Mouse (Mus musculus) kidney, embryonic 14.5 days (tissue): Measurements from ENCODE around the gene Mrpl17. TPM values are rescaled to one million over a fixed set of nuclear protein-coding genes. Genes with fewer than 3 reads are reported as not detected.

Experiments
- ATAC-seq: fragments of 200-750 bp; cut with Nextera tagmentation; 2 replicates; pipeline ENCODE4 v1.8.0; 2017; ENCODE audit warnings: moderate number of reproducible peaks, mild to moderate bottlenecking, moderate TSS enrichment, moderate library complexity; ENCODE audit not compliant: low FRiP score, low TSS enrichment
- H3K27ac ChIP-seq: fragments of 300-500 bp; sonication (generic); 2 replicates; pipeline ENCODE4 v1.5.1; 2014; ENCODE audit warnings: low read depth, mild to moderate bottlenecking, low read length, moderate library complexity, mixed read lengths
- H3K27me3 ChIP-seq: fragments of 300-500 bp; sonication (generic); 2 replicates; pipeline ENCODE4 v1.6.1; 2014; ENCODE audit warnings: mild to moderate bottlenecking, low read length; ENCODE audit not compliant: control insufficient read depth, insufficient read depth
- H3K36me3 ChIP-seq: fragments of 300-500 bp; sonication (generic); 2 replicates; pipeline ENCODE4 v1.6.1; 2014; ENCODE audit warnings: low read length, mixed read lengths; ENCODE audit not compliant: control insufficient read depth, insufficient read depth
- H3K4me1 ChIP-seq: fragments of 300-500 bp; sonication (generic); 2 replicates; pipeline ENCODE4 v1.6.1; 2014; ENCODE audit warnings: low read length, mixed read lengths; ENCODE audit not compliant: control insufficient read depth, insufficient read depth
- H3K4me2 ChIP-seq: fragments of 300-500 bp; sonication (generic); replicated peaks from 2 replicates; pipeline ENCODE4 v1.6.1; 2014; ENCODE audit warnings: low read depth, mild to moderate bottlenecking, low read length
- H3K4me3 ChIP-seq: fragments of 300-500 bp; sonication (generic); 2 replicates; pipeline ENCODE4 v1.5.1; 2014; ENCODE audit warnings: mild to moderate bottlenecking, low read length
- H3K9ac ChIP-seq: fragments of 300-500 bp; sonication (generic); 2 replicates; pipeline ENCODE4 v1.6.1; 2014; ENCODE audit warnings: low read depth, mild to moderate bottlenecking, low read length, moderate library complexity
- H3K9me3 ChIP-seq: fragments of 300-500 bp; sonication (generic); 2 replicates; pipeline ENCODE4 v1.6.1; 2016; ENCODE audit warnings: low read length; ENCODE audit not compliant: control insufficient read depth
- WGBS: fragments of 180-500 bp; shearing (Covaris S2); extraction: QIAGEN DNeasy Blood & Tissue Kit; methylation state at CpG from one replicate; pipeline ENCODE4 v1.1.7; 2014; 5-methylcytosine and 5-hydroxymethylcytosine counted together
- polyA plus RNA-seq: library from polyadenylated mRNA; unstranded; fragments of >200 nt; fragmentation: Nextera tagmentation; extraction: Ambion mirVana; gene quantifications from 2 replicates; pipeline ENCODE4 v1.2.1, GENCODE M21; 2014

The Mrpl17 gene
- polyA plus RNA-seq, 1 experiment from 2014 or later, result 434 TPM

DNA sequence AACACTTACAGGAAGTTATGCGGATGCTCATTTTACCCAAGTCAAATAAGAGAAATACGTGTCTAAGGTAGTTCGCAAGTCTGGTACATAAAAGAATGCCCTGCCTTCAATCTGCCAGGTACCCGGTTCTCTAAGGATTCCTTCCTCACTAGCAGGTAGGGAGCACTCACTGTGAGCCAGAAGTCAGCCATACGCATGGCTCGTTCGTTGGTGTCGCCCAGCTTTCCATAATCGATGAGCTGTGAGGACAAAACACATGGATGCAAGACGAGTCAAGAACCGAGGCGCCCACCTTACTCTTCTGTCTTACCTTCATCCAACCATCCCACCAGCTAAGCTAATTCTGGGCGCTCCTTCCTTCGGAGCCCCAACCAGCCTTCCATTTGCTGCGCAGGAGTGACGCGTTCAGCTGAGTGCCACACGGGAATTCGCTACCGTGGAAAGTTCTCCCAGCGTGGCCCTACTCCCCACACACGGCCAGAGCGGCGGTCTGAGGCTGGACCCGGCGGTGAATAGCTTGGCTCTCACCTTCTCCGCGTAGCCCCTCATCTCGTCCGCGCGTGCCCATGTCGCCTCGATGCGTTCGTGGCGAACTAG, 521 bp downstream of the Mrpl17 start:
- Histone ChIP-seq H3K4me2 (peak overlapping the region; percentile 77), H3K9me3 (no peaks in the 10 kb centered on the region), H3K4me1 (peaks cover 9% of the 10 kb centered on the region), H3K27ac (peak overlapping the region; percentile 88), H3K36me3 (peaks cover 24% of the 10 kb centered on the region; the same call in 1 of the 2 replicates), H3K9ac (peak overlapping the region; percentile 94), H3K27me3 (no peaks in the 10 kb centered on the region), H3K4me3 (peak overlapping the region; percentile 90)
- peak; percentile 65; the same call in 1 of the 2 replicates for ATAC-seq
- 4% methylated on average over 37 of the region's 37 CpGs for WGBS

DNA sequence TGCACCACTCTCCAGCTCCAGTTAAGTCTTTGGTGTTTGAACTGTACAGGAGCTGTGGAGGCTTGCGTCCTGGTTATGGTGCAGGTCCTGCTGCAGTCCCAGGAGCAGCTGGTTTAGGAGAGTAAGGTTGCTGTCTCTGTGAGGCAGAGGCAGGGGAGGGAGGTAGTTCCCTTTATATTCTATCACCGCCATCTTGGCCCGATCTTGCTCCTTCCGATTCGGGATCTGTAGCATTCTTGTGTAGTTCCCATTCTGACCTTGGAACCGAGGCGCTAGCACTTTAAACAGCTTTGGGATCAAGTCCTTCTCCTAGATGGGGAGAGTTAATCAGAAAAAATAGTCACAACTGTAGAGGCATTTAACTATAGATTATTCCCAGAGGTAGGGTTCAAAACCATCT, 1.1 kb downstream of the Mrpl17 start:
- WGBS, result 83% methylated on average over 7 of the region's 7 CpGs
- no peak for ATAC-seq
- peak overlapping the region; percentile 77 for H3K4me2 ChIP-seq
- H3K9me3 ChIP-seq, result no peaks in the 10 kb centered on the region
- peaks cover 9% of the 10 kb centered on the region for H3K4me1 ChIP-seq
- peak overlapping the region; percentile 90 for H3K4me3 ChIP-seq
- H3K27me3 ChIP-seq, result no peaks in the 10 kb centered on the region
- peak overlapping the region; percentile 94 for H3K9ac ChIP-seq
- H3K36me3 ChIP-seq, result peaks cover 24% of the 10 kb centered on the region; the same call in 1 of the 2 replicates
- 0 out of 2 replicates have a peak overlapping the region, but pooled peaks have one; percentile 88 for H3K27ac ChIP-seq

DNA sequence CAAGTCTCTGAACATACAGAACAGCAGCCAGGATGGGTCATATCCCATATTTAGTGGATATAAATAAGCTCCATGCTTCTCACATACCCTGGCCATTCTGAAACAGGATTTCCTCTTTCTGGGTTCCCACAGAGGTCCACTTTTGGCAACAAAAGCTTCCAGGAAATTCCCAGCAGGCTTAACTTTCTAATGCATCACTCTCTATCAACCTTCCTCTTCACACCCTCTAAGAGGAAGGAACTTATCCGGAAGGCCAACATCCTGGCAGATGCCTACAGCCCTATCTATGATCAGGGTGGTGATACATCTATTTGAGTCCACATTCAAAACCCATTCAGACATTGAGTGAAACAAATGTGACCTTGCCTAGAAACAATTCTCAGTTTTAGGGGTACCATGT, 2.5 kb downstream of the Mrpl17 start:
- Histone ChIP-seq H3K9me3 (no peaks in the 10 kb centered on the region), H3K36me3 (peaks cover 24% of the 10 kb centered on the region; the same call in 1 of the 2 replicates), H3K9ac (no peak overlapping the region), H3K27ac (no peak overlapping the region), H3K4me1 (peaks cover 9% of the 10 kb centered on the region), H3K27me3 (no peaks in the 10 kb centered on the region), H3K4me3 (no peak overlapping the region), H3K4me2 (no peak overlapping the region)
- no peak for ATAC-seq
- WGBS, result 82% methylated on average over 1 of the region's 1 CpGs

DNA sequence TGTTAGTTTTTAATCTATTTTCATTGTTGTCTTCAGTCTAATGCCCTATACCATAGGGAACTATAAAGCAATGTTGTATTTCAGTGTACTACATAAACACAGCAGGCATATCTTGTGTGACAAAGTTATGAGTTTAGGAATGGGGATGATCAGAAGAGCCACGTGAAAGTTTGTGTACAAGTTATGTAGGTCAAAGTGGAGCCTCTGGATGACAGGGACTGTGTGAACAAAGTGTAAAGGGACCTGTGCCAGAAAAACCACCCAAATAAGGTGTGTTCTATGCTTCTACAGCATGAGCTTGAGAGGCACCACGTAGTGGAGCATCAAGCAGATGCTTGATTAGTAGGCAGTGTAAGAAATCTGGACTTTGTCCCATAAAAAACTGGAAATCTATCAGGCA, 4.2 kb downstream of the Mrpl17 start:
- 71% methylated on average over 2 of the region's 2 CpGs for WGBS
- Histone ChIP-seq H3K9me3 (no peaks in the 10 kb centered on the region), H3K4me3 (no peak overlapping the region), H3K9ac (no peak overlapping the region), H3K36me3 (peaks cover 24% of the 10 kb centered on the region; the same call in 1 of the 2 replicates), H3K4me2 (no peak overlapping the region), H3K27ac (no peak overlapping the region), H3K4me1 (peaks cover 9% of the 10 kb centered on the region), H3K27me3 (no peaks in the 10 kb centered on the region)
- no peak for ATAC-seq

DNA sequence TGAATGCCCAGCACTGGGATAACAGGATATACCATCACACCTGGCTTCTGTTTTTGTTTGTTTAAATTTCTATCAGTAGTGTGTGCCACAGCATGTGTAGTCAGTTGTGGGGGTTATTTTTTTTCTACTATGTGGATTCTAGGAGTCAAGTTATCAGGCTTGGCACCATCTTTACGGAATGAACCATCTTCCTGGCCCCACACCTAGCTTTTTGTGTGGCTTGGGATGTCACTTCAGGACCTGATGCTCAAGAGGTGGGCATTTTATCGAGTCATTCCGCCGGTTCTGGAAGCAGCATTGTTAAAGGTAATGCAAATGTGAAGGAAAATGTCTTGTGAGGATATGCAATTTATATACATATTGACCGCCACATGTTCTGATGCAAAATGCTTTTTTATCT, 4.8 kb downstream of the Mrpl17 start:
- WGBS, result 79% methylated on average over 5 of the region's 5 CpGs
- Histone ChIP-seq H3K9me3 (no peaks in the 10 kb centered on the region), H3K4me1 (peaks cover 9% of the 10 kb centered on the region)

DNA sequence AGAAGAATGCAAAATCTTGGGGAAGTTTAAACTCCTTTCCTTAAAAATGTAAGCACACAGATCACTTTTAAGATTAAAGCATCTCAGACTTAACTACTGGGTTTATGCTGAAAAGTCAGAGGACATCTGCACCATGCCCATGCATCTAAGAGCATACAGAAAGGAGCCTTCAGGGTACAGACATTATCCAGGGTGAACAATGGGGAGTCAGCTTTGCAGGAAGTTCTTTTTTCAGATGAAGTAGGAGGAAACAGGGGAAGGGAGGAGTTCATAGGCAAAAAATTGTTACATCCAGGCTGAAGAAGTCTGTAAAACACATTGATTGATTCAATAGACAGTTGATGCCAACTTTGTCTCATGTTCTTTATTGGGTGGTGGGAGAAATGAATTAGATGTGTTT, 7.5 kb downstream of the Mrpl17 start:
- Histone ChIP-seq H3K9ac (no peak overlapping the region), H3K27ac (no peak overlapping the region), H3K9me3 (no peaks in the 10 kb centered on the region), H3K36me3 (peaks cover 9% of the 10 kb centered on the region; the same call in 1 of the 2 replicates), H3K4me3 (no peak overlapping the region), H3K4me1 (no peaks in the 10 kb centered on the region), H3K27me3 (no peaks in the 10 kb centered on the region), H3K4me2 (no peak overlapping the region)
- no peak for ATAC-seq

More for the DNA sequence above, 4.8 kb downstream of the Mrpl17 start:
- Histone ChIP-seq H3K36me3 (peaks cover 24% of the 10 kb centered on the region; the same call in 1 of the 2 replicates), H3K27ac (no peak overlapping the region), H3K9ac (no peak overlapping the region), H3K4me3 (no peak overlapping the region), H3K4me2 (no peak overlapping the region), H3K27me3 (no peaks in the 10 kb centered on the region)
- no peak for ATAC-seq

DNA sequence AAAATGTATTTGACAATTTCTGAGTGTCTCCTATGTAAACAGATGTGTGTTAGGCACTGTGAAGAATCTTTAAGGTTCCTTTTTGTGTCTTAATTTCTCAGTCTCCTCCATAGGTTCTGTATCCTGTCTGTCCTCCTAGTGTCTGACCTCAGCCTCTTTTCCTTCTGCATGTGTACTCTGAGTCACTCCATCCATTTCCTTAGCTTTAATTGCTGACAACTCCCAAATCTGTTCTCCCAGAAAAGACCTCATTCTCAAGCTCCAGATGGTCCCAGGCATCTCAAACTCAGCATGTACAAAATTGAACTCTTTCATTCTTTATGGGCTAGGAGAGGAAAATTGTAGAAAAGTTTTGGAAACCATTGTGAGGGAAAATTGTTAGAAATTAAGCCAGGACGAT, 8.1 kb downstream of the Mrpl17 start:
- Histone ChIP-seq H3K27me3 (no peaks in the 10 kb centered on the region), H3K4me3 (no peak overlapping the region), H3K36me3 (peaks cover 4% of the 10 kb centered on the region; the same call in 1 of the 2 replicates), H3K9ac (no peak overlapping the region), H3K4me1 (no peaks in the 10 kb centered on the region), H3K4me2 (no peak overlapping the region), H3K9me3 (no peaks in the 10 kb centered on the region), H3K27ac (no peak overlapping the region)
- ATAC-seq, result no peak
- WGBS, result 48% methylated on average over 1 of the region's 1 CpGs

DNA sequence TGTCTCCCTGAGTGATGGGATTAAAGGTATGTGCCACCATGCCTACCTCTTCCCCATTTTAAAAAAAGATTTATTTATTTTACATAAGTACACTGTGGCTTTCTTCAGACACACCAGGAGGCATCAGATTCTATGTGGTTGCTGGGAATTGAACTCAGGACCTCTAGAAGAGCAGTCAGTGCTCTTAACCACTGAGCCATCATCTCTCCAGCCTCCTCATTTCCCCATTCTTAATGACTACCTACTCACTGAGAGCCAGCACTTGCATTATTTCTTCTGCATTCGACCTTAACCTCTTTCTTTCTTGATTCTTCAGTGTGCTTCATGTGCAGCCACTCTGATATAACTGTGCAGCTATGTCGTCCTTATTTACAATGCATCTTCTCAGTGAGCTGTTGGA, 8.6 kb downstream of the Mrpl17 start:
- no peak for ATAC-seq
- Histone ChIP-seq H3K9ac (no peak overlapping the region), H3K27me3 (no peaks in the 10 kb centered on the region), H3K4me1 (no peaks in the 10 kb centered on the region), H3K4me3 (no peak overlapping the region), H3K4me2 (no peak overlapping the region), H3K27ac (no peak overlapping the region), H3K36me3 (no peaks in the 10 kb centered on the region; the same call in 1 of the 2 replicates), H3K9me3 (no peaks in the 10 kb centered on the region)
- WGBS, result 48% methylated on average over 2 of the region's 2 CpGs

DNA sequence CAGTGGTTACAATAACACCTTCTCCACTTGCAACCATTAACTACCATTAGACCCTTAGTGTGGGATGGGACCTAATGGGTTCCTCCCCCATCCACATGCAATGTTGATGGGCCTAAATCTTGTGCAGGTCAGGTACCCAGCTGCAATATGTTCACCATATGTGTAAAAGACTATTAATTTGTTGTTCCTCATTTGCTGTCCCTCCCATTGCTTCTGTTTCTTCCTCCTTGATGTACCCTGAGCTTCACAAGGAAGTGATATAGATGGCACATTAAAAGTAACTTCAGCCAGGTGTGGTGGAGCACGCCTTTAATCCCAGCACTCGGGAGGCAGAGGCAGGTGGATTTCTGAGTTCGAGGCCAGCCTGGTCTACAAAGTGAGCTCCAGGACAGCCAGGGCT, 13.9 kb downstream of the Mrpl17 start:
- H3K4me2 ChIP-seq, result no peak overlapping the region
- H3K27ac ChIP-seq, result no peak overlapping the region
- 86% methylated on average over 2 of the region's 3 CpGs for WGBS
- H3K36me3 ChIP-seq, result no peaks in the 10 kb centered on the region
- no peaks in the 10 kb centered on the region for H3K27me3 ChIP-seq
- no peaks in the 10 kb centered on the region for H3K4me1 ChIP-seq
- no peak for ATAC-seq
- H3K9me3 ChIP-seq, result no peaks in the 10 kb centered on the region
- H3K4me3 ChIP-seq, result no peak overlapping the region
- no peak overlapping the region for H3K9ac ChIP-seq
